Mouse (Mus musculus): ENCODE data around the gene Treml1.

Gene Treml1

DNA sequence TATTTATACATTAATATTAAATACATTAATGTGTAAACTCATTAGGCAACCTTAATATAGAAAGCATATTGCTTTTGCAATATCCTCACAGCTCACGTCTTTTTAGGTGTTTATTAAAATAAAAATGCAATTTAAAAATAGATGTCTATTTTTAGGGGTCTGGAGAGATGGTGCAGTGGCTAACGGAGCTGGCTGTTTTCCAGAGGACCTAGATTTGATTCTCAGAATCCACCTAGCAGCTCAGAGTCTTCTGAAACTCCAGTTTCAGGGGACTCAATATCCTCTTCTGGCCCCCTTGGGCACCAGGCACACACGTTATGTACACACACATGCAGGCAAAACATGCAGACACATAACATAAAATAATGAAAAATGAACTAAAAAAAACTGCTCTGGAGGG, 2.6 kb downstream of the Treml1 start:
- DNase-seq = no peak

DNA sequence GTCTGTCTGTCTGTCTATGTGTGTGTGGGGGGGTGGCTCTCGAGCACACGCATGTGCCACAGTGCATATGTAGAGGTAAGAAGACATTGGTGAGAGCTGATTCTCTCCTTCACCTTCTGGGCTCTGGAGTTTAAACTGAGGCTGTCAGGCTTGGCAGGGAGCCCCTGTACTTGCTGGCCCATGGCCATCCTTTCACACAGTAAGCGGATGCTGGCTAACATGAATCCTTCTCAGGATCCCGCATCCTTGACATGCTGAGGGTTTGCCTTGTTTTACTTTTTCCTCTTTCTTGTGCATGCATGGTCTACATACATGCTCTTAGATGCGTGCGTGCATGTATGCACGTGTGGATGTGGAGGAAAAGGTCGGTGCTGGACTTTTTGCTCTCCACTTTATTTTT, 3.2 kb downstream of the Treml1 start:
- peak; percentile 23 to 34 for DNase-seq

DNA sequence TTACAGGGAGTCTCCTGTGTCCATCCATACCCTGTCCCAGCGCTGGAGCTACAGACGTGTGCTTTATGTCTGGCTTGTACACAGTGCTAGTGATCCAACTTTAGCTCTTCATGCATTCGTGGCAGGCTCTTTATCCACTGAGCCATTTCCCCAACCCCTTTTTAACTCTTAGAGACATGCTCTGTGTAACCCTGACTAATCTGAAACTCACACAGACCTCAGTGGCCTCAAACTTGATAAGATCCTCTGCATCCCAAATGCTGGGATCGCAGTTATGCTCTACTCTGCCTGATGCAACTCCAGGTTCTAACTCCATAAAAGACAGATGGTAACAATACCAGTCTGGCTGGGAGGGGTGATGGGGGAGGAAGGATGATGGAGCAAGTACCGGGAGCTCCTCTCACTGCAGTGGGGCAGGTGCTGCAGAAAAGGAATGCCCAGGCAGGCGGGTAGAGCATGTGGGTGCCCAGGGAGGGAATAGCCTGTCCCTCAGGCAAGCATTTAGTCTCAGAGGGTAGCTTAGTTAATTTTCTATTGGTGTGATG, 3.8 kb downstream of the Treml1 start:
- DNase-seq = no peak

DNA sequence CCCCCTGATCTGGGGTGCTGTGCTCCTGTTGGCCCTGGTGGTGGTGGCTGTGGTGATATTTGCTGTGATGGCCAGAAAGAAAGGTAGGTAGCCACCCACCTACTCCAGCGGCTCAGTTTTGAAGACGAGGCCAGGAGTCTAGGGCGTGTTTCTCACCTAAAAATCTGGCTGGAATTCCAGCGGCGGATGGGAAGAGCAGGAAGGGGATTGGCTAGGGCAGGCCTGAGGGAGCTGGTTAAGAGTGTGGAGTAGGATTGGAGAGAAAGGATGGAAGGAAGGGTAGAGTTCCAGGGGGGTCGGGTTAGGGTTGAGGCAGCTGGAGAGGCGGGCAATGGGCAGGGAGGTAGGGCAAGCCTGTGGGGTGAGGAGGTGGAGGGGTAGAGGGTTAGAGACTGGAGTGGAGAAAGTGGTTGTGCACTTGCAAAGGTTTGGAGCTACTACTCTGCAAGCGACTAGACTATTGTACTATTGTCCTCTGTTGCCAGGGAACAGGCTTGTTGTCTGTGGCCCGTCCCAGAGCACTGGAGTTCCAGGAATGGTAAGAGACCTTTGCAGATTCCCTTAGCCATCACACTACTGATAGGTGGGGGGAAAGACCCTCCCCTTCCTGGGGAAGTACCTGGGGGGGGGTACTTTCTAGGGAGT, 5.9 kb downstream of the Treml1 start:
- DNase-seq = no peak

DNA sequence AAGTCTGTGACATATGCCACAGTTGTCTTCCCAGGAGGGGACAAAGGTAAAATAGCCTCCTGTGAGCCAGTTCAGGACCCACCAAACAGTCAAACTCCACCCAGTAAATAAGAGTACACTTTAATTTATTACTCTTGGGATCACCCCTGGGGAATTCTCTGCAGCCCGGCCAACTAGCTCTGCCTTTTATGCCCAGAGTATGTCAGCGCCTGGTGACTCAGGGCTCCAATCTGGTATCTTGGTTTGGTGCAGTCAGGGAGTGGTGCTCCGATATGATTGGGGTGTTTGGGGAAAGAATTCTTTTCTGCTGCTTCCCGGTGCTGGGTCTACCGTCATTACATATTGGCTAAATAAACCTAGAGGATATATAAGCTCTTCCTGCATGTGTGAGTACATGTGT, 7.1 kb downstream of the Treml1 start:
- no peak for DNase-seq

DNA sequence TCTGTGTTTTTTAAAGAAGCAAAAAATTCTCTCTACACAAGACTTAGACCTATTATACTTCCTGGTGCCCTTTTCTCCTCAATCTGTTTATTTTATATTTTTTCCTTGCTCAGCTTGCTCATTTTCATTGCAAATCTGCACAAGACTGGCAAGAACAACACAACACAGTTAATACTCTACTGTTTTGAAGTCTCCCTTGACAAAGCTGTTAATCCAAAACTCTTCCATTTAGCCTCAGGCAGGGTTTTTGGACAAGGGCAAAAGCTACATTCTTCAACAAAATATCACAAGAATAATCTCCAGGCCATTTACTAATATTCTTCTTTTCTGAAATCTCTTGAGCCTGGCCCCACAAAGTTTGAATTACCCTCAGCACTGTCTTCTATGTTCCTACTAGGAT, 11.9 kb downstream of the Treml1 start:
- no peak for DNase-seq

DNA sequence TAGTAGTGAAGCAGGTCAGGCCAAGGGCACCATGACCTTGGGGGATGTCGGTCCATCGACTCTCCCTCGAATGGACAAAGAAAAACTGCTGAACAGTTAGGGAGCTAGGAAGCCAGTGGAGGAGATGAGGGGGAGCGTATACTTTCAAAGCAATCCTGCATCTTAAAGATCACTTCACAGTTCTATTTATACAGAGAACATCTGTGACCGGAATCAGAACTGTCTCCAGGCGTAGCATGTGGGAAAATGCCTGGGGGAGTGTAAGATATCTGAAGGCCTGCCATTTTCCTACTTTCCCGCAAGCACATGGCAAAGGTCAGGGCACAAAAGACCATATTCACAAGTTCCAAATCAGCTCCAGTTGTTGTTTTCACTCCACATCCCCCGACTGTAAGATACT, 13.3 kb downstream of the Treml1 start:
- no peak for DNase-seq

DNA sequence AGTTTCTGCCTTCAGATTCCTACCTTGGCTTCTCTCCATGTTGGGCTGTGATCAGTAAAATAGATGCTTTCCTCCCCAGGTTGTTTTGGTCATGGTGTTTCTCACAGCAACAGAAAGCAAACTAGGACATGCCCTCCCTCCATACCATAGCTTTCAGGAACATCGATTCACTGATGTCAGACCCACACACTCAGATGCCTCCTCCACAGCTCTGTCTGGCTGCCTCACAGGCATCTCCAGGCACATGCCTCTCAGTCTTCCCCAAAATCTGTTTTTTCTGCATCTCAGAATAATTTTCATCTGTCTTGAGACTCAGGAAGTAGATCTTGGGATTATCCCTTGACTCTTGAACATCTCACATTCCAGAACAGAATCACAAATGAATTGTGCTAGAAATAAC, 16.4 kb downstream of the Treml1 start:
- DNase-seq = no peak

DNA sequence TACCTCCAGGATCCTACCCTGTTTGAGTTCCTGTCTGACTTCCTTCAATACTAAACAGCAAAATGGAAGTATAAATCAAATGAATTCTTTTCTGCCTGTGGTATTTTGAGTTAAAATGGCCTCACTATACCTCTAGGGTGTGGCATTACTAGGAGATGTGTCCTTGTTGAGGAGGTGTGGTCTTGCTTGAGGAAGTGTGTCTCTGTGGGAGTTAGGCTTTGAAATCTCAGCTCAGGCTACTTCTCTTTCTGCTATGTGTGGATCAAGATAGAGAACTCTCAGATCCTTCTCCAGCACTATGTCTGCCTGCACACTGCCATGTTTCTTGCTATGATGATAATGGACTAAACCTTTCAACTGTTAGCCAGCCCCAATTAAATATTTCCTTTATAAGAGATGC, 19.3 kb downstream of the Treml1 start:
- no peak for DNase-seq

DNA sequence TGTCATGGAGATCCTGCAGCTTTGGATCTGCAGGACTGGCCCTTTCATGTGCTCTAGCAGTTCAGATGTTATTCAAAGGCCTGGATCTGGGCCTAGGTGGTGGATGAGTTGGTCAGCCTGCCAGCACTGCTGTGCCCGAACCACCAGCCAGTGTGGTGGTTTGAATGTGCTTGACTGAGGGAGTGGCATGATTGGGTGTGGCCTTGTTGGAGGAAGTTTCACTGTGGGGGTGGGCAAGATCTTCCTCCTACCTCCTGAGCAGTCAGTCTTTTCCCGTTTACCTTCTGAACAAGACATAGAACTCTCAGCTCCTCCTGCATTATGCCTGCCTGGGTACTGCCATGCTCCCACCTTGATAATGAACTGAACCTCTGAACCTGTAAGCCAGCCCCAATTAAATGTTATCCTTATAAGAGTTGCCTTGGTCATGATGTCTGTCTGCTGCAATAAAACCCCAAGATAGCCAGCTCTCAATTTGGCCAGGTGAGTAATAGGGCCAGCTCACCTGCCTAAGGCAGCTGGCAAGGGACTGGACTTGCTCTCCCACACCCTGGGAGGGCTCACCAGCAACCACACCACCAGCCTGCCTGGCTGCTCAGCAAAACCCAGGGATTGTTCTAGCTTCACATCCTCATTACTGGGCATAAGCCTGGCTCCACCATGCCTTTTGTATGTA, 26.2 kb downstream of the Treml1 start:
- no peak for DNase-seq

DNA sequence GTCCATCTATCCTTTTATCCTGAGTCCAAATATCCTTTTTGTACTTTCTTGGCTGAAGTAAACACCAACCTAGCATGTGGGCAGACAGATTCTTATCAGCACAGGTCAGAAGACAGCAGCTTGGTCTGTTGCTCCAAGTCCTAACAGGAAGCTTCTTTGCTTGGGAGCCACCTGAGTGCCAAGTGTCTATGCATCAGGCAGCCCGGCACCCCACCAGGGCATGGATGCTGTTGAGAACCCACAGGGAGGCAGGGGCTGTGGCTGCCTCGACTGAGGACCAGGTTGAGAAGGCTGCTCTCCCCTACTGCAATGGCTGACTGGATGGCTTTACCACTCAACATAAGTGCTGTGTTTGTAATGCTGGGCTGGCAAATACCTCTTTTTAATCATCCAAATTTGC, 28.9 kb downstream of the Treml1 start:
- DNase-seq = no peak

DNA sequence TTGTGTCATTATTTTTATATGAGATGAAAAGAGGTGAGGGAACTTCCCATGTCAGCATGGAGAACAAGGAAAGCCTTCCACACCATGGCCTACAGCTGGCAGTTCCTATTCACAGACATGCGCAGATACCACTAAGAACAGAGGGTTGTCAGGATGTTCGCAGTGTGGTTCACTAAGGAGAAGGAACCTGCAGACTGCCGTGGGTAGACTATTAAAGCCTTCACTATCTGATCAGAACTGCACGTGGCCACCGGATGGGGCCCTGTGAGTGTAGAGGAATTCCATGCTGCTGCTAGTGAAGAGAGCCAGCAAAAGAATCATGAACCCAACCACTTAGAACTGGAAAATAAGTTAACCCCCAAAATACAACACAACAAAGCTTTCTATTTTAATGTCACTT, 29.7 kb downstream of the Treml1 start:
- no peak for DNase-seq

DNA sequence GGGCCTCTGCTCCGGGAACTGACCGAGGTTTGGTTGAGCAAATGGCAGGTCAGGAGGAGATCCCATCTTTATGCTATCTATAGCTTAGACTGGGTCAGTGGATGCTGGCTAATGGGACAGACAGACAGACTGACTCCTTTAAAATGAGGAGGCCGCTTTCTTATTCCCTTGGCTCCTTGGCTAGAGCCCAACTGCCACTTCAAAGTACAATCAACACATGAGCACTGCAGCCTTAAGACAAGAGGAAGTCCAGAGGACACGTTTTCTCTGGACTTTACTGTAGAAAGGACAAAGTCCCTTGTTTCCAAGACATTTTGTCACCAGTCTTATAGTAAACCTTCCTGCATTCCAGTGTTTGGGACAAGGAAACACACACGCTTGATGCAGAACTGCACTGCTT, 31.7 kb downstream of the Treml1 start:
- DNase-seq = no peak

DNA sequence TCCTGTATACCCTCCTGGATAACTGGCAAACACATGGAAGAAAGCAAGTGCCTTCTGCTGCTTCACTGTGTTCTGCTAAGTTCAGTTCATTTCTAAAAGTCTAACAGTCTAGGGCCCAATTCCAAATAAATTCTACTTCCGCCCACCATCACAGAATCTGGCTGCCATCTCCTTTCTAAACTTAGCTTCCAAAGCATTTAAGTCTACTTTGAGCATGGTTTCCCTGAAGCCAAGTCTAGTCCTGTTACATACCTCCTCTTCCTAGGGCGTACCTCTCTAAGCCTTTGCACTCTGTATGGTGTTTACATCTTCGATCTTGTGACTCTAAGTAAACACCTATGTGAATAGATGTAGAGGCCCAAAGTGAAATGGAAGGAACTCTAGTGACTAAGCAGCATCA, 32.9 kb downstream of the Treml1 start:
- no peak for DNase-seq

DNA sequence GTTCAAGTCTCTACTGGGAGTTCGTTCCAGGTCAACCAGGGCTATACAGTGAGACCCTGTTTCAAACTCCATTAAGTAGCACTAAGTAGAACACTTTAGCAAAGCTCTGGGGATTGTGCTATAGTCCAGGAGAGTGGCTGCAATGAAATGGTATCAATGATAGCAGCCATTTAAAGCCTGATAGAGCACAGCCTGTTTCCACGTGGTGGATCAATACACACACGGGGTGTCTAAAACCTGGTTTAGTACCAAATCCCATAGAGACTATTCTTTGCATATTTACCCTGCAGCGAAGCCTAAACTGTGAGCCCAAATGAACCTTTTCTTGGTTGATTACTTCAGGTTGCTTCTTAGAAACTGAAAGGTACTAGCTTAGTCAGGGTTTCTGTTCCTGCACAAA, 42.0 kb downstream of the Treml1 start:
- DNase-seq = no peak

DNA sequence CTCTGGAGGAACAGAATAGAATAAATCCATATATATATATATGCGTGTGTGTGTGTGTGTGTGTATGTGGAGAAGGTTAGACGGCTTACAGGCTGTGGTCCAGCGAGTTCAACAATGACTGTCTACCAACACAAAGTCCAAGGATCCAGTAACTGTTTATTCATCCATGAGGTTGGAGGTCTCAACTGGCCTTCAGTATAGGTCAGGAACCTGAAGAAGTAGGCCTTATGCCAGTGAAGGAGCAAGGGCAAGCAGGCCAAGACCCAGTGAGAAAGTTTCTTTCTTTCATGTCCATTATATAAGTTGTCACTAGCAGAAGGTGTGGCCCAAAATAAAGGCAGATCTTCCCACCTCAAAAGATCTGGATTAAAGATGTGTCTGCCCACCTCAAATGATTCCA, 43.0 kb downstream of the Treml1 start:
- DNase-seq = no peak

DNA sequence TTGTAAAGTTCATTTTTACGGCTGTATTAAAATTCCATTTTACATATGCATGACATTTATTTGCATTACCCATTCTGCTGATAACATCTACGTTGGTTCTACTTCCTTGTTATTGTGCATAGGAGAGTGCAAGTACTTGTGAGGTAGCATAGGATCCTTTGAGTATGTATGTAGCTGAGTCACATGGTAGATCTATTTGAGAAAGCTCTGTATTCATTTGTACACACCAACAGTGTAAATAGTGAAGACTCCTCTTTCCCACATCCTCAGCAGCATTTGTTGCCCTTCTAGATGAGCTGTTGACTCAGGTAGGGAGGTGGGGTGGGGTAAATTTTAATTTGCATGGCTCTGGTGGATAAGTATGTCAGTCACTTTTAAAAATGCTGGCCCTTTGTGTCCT, 44.1 kb downstream of the Treml1 start:
- no peak for DNase-seq

DNA sequence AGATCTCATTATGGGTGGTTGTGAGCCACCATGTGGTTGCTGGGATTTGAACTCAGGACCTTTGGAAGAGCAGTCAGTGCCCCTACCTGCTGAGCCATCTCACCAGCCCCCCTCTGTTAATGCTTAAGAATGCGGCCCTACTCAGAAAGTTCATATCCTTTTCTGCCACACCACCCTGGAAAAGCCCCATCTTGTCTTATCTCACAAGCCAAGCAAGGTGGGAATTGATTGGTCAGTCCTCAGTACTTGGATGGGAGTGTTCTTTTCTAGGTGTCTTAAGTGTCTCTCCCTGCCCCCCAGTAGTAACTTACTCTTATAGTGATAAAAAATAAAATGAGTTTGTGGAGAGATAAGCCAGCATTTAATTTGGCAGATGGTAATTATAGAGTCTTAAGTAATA, 45.0 kb downstream of the Treml1 start:
- DNase-seq = no peak

DNA sequence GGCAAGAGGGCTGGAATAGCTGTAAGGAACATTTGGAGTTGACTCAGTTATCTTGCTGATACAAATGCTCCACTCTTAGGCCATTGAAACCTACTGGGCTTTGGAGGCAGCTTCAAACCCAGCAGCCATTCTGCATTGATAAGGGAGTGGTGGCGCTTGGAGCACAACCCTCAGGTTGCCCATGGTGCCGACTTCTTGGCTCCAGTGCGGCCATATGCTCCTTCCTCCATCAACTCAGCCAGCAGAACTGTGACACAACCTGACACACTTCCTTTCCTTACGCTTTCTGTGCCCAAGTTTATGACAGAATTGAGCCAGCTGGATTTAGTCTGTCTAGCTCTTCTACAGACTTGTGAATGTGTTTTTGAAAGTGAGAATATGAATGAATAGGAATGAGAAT, 47.4 kb downstream of the Treml1 start:
- DNase-seq = no peak

DNA sequence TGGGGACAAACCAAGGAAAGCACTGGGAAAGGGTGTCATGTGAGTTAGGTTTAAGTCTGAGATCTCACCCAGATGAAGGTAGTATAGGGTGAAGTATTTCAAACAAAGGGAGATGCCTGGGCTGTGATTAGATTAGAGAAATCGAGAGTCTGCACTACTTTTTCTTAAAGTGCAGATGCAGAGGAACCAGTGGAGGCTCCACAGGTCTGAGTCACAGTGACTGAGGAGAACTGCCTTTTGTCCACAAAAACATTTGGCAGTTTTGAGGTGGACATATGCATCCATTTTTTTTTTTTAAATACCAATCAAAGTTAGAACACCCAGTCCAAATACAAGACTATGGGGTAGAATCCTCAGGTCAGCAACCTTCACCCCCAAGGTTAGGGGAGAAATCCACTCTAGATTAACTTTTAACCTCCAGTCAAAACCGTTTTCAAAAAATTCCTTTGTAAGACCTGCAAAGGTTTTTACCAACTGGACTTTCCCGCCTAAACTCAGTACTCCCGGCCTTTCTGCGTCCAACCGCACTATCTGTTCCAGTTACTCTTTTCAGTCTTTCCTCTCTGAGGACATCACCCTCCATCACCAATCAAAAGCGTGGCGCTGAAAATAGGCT, 48.3 kb downstream of the Treml1 start:
- no peak for DNase-seq

DNA sequence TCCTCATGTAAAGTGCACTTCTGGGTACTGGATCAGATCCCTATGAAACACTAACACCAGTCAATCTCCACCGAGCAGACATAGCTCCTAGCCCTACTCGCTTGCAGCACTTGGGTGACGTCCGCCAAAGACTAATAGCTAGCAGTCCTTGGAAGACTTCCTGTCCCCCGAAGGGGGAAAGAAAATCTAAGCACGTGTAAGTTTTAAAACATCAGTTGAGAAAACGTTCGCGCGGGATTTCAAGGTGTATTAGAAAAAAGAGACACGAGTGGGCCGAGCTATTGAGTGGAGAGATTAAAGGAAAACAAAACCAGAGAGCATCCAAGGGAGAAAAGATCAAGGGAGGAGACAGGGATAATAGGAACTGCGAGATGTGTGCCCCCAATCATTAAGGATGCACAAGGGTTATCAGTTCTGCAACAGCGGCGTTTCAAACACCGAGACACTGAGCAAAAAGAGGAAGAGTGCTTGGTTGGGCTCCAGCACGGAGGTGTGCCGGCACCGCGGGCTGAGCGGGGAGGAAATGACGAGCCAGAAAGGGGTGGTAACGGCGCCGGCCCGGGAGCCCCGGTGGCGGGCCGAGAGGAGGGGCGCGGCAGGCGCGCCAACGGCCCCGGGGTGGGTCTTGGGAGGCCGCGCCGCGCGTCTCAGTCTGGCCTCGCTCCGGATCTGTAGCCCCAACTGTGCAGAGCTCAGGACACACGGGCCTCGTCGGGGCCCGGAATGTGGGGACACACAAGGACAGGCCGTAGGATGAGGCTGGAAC, 49.0 kb downstream of the Treml1 start:
- DNase-seq = peak; percentile 86 to 88

DNA sequence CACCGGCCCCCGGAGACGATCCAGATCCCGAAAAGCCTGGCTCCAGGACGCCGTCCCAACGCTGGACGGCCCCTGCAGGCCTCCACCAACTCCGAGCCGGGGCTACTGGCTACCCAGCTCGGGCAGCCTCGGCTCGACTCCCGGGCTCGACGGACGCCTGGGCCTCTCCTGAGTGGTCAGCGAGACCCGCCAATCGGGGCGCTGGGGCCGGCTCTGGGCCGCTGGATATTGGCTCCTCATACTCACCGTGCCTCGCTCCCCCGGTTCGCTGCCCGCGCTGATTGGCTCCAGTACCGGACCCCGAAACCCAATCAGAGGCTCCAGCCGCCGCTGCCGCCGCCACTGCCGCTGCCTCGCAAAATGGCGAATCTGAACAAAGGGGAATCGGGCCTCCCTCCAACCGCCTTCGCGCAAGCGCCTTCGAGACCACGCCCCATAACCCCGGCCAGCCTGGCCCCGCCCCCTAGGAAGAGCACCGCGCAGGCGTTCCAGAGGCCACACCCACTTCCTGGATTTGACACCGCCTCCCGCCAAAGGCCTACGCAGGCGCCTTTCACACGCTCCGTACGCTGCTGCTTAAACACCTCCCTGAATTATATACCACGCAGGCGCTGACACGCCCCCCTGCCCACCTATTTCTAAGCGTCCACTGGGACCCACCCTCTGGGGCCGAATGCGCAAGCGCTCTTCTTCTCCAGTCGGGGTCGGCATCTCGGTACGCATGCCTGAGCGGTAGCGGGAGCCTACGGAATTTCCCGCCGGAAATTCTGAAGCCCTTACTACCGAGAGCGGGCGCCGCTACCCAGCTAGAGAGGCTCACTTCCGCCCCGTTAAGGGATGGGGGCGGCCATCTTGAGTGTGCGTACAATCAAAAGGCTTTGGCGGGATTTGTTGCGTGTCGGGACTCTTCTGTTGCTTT, 49.9 kb downstream of the Treml1 start, which contains the start of the genes Nfya and Oard1:
Gene Nfya, minus strand, starts transcription at position 527 of the 919 bp plus-strand sequence.
Gene Oard1, plus strand, starts transcription at position 635 of the 919 bp plus-strand sequence.
- DNase-seq = peak; percentile 100
